Mouse (Mus musculus) adrenal gland, postnatal 10 days (tissue): ENCODE data around the gene Gprasp1. TPM values are rescaled to one million over a fixed set of nuclear protein-coding genes. Genes with fewer than 3 reads are reported as not detected.
"Not testable (repeated sequence)": the region's sequence is repeated elsewhere in the genome, so short reads cannot be mapped to it uniquely, and the experiment has no call there.

ENCODE experiments used
- DNase-seq: peaks from one replicate; pipeline ENCODE4 v3.0.0; 2021; ENCODE audit warnings: mixed read lengths
- long read RNA-seq, 2 experiments: library from polyadenylated mRNA; stranded (forward); transcript quantifications; one replicate each; pipeline ENCODE4 v2.0.0; 2021
- total RNA-seq, 2 experiments: library from RNA; stranded (reverse); gene quantifications; 2 replicates each; pipeline ENCODE4 v1.2.3; 2021

The Gprasp1 gene
- total RNA-seq: 10 to 100 TPM; 42.7 to 57.9 TPM
- long read RNA-seq, experiment 1, partial matches to known transcripts: 5 of 18 reads
- long read RNA-seq, experiment 1, other reads (novel, unspliced or antisense): 12 of 18 reads
- long read RNA-seq, experiment 2, full-length matches to known transcripts: 2 of 13 reads
- long read RNA-seq, experiment 2, partial matches to known transcripts: 3 of 13 reads
- long read RNA-seq, experiment 2, other reads (novel, unspliced or antisense): 8 of 13 reads

GRCm38 (mm10) chrX:135742304-135743055 lies at the start of gene Gprasp1, which contains the start of gene Armcx5:
Gprasp1 (plus strand) TSS chrX:135742733.
Armcx5 (plus strand) TSS chrX:135742733.
- DNase-seq: peak; percentile 91

GRCm38 (mm10) chrX:135693633-135694032 lies 48.9 kb upstream of the Gprasp1 start, which contains the start of gene Tcp11x2:
Tcp11x2 (minus strand) TSS chrX:135693790.
- DNase-seq: no peak

DNA sequence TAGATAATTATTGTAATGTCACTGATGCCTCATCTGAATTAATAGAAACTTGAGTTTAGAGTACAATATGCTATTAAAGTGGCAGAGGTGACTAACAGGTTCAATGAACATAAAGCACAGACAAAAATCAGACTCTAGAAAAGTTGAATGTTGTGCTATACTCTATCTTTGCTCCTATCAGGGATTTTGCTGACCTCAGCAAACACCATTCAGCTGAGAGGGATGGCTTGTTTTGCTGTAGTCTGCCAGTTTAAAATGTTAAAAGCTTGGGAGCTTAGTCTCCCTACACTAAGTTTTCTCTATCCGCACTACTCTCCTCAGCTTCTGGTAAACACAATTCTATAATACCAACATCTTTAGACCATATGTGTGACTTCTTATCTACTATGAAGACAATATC lies 39.4 kb upstream of the Gprasp1 start:
- DNase-seq: no peak

- no peak for DNase-seq
Measured at GRCm38 (mm10) chrX:135704349-135704748, 38.2 kb upstream of the Gprasp1 start.

DNA sequence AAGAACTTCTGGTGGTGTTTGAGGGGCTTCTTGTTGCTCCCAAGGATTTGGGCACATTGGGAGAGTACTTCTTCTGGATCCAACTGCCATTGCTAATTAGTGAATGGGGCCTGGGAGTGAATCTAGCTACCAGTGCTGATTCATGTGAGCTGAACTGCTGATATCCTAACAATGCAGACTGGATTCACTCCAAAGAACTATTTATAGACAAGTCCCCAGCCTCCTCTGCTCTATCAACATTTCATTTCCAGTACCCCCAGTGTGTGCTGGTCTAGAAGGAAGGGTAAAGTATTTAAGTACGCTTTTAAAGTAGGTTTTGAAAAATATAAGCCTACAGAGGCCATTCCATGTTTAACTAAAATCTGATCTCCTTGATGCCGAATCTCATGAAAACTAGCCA lies 29.7 kb upstream of the Gprasp1 start:
- DNase-seq: no peak

GRCm38 (mm10) chrX:135725161-135725560 lies 17.4 kb upstream of the Gprasp1 start, which contains the start of gene Tmsb15a:
Tmsb15a (minus strand) TSS chrX:135725261.
- DNase-seq: no peak

DNA sequence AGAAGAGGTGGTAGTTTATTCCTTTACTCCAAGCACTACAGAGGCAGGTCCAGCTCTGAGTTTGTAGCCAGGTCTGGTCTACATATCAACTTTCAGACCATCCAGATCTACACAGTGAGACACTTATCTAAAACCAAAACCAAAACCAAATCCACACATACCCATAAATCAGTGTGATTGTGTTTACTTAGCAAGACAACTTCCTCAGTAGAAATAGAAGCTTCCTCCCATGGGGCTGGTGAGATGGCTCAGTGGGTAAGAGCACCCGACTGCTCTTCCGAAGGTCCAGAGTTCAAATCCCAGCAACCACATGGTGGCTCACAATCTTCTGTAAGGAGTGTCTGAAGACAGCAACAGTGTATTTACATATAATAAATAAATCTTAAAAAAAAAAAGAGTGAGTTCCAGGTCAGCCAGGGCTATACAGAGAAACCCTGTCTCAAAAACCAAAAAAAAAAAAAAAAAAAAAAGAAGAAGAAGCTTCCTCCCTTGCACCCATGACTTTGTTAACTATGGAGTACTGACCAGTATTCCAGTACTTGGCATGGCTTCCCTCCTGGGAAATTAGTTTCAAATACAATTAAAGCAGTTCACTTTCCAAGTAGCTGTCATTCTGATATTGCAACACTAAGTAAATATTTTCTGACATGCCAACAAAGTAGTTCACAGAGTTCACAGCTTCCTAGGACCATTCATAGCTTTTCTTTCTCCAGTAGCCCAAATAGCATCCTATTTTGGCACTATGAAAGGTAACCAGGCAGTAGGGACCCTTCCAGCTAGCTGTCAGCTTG lies 3.6 kb upstream of the Gprasp1 start:
- DNase-seq: no peak

DNA sequence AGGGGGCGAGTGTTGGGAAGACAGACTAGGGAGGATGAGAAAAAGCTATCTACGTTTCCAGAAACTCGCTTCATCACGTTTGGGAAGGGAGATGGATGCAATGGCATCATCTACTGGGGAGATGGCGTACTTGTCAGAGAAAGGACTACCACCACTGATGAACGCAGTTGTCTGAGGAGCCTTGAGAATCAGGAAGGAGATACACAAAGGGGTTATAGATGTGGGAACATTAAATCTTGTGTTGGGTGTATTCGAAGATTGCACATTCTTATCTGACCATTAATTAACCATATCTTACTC lies 473 bp downstream of the Gprasp1 start:
- no peak for DNase-seq

GRCm38 (mm10) chrX:135745376-135745775 lies 2.8 kb downstream of the Gprasp1 start:
- not testable (repeated sequence) for DNase-seq

DNA sequence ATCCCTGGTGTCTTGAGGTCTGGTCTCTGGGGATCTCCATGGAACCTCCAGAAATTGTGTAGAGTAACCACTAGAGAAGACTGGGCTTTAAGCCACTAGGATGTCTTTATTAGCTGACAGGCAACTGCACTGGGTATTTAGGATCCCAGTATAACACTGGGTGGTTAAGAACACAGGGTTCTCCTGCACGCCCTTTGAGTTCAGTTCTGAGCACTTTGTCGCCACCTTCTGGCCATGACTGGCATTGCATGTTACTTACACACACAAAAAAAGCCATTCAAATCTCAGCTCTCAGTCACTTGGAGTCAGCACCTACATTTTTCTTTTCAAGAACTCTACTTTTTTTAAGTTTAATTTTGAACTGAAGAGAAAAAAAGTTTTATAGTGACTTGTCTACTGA lies 10.3 kb downstream of the Gprasp1 start:
- DNase-seq: peak; percentile 74

DNA sequence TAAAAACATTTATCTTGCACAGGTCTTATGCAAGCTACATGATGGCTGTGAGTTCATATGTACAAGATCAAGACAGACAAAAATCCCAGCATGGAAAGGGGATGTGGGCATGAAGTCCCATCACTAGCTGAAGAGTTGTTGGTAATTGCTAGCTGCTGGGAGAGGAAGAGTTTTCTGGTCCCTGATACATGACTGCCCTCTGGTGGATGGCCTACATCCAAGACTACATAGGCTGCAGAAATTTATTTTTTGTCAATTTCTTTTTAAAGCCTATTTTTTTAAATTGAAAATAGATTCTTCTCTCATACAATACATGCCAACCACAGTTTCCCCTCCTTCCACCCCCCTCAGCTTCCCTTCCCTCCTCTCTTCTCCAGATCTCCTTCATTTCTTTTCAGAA lies 19.2 kb downstream of the Gprasp1 start:
- peak; percentile 37 for DNase-seq

GRCm38 (mm10) chrX:135768043-135768548 lies 25.6 kb downstream of the Gprasp1 start:
- DNase-seq: no peak

GRCm38 (mm10) chrX:135768565-135768964 lies 26.0 kb downstream of the Gprasp1 start:
- DNase-seq: no peak

DNA sequence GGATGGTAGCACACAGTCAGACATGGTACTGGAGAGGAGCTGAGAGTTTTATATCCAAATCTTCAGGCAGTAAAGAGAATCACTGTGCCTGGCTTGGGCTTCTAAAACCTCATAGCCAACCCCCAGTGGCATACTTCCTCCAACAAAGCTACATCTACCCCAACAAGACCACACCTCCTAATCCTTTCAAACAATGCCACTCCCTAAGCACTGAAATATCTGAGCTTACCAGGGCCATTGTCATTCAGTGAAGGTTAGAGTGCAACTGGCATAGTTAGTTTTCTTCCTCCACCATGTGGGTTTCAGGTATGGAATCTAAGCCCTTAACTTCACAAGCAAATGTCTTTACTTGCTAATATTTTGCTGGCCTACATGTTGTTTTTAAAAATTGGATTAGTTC lies 49.0 kb downstream of the Gprasp1 start:
- DNase-seq: no peak

- DNase-seq: no peak
Measured at GRCm38 (mm10) chrX:135792326-135792725, 49.8 kb downstream of the Gprasp1 start.

- DNase-seq: peak; percentile 58
Measured at GRCm38 (mm10) chrX:135795591-135796304, 53.2 kb downstream of the Gprasp1 start.

GRCm38 (mm10) chrX:135796305-135797211 lies 54.0 kb downstream of the Gprasp1 start:
- peak; percentile 7 for DNase-seq

DNA sequence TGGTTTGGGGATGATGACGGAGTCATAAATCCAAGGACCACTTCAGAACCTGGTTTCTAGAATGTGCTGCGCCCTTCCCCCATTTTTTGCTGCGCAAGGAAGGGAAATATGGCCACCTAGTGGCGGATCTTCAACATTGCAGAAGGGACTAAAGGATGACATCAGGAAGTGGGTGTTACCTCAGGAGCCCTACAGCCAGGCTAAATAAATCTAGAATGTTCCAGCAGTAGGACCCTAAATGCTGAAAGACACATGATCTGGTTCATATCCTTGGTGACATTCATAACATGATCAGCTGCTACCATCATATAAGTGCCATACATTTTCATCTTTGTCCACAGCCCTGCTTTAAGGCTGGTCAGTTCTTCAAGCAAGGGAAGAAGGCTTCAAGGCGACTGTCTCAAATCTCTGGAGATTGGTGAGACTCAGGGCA lies 54.7 kb downstream of the Gprasp1 start, which contains the start of gene Bhlhb9:
Bhlhb9 (plus strand) TSS at position 383 of the 433 bp plus-strand sequence.
- DNase-seq: peak; percentile 45

GRCm38 (mm10) chrX:135804149-135804548 lies 61.6 kb downstream of the Gprasp1 start:
- no peak for DNase-seq

- peak; percentile 62 for DNase-seq
Measured at GRCm38 (mm10) chrX:135805780-135806179, 63.2 kb downstream of the Gprasp1 start.

DNA sequence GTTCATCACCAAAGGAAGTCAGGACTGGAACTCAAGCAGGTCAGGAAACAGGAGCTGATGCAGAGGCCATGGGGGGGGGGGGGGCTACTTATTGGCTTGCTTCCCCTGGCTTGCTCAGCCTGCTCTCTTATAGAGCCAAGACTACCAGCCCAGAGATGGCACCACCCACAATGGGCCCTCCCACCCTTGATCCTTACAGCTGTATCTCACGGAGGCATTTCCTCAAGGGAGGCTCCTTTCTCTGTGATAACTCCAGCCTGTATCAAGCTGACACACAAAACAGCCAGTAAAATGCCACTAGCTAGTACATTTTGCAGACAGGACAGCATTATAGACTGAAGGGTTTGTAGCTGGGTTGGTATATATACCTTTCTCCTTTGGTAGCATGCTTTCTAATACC lies 93.4 kb downstream of the Gprasp1 start:
- not testable (repeated sequence) for DNase-seq
